Mouse (Mus musculus) liver, embryonic 11.5 days (tissue): ENCODE results near the gene Ifnk. TPM values are rescaled to one million over a fixed set of nuclear protein-coding genes. Genes with fewer than 3 reads are reported as not detected.

Experiments used
- ATAC-seq: fragments of 200-750 bp; cut with Nextera tagmentation; replicated peaks from 2 replicates; pipeline ENCODE4 v1.8.0; 2017; ENCODE audit warnings: moderate number of reproducible peaks, mild to moderate bottlenecking, moderate TSS enrichment, moderate library complexity; ENCODE audit not compliant: low FRiP score
- DNase-seq: peaks from one replicate; pipeline ENCODE4 v3.0.0-alpha.2; 2017; ENCODE audit warnings: low spot score
- H3K27ac ChIP-seq: fragments of 300-500 bp; sonication (generic); 2 replicates; pipeline ENCODE4 v1.5.1; 2014; ENCODE audit warnings: mild to moderate bottlenecking, low read depth, low read length, control low read depth
- H3K27me3 ChIP-seq: fragments of 300-500 bp; sonication (generic); replicated peaks from 2 replicates; pipeline ENCODE4 v1.6.1; 2014; ENCODE audit warnings: low read length, mixed read lengths; ENCODE audit not compliant: control insufficient read depth, insufficient read depth
- H3K36me3 ChIP-seq: fragments of 300-500 bp; sonication (generic); 2 replicates; pipeline ENCODE4 v1.6.1; 2014; ENCODE audit warnings: mild to moderate bottlenecking, low read length, moderate library complexity, mixed read lengths; ENCODE audit not compliant: control insufficient read depth, insufficient read depth
- H3K4me1 ChIP-seq: fragments of 300-500 bp; sonication (generic); replicated peaks from 2 replicates; pipeline ENCODE4 v1.6.1; 2014; ENCODE audit warnings: low read length, mixed read lengths; ENCODE audit not compliant: control insufficient read depth, insufficient read depth
- H3K4me2 ChIP-seq: fragments of 300-500 bp; sonication (generic); 2 replicates; pipeline ENCODE4 v1.6.1; 2014; ENCODE audit warnings: mild to moderate bottlenecking, control low read depth, moderate library complexity
- H3K4me3 ChIP-seq: fragments of 300-500 bp; sonication (generic); 2 replicates; pipeline ENCODE4 v1.5.1; 2014; ENCODE audit warnings: low read depth, low read length, control low read depth
- H3K9ac ChIP-seq: fragments of 300-500 bp; sonication (generic); 2 replicates; pipeline ENCODE4 v1.6.1; 2014; ENCODE audit warnings: low read depth, low read length, control low read depth
- H3K9me3 ChIP-seq: fragments of 300-500 bp; sonication (generic); 2 replicates; pipeline ENCODE4 v1.6.1; 2016; ENCODE audit warnings: low read length, inconsistent platforms, mixed read lengths; ENCODE audit not compliant: control insufficient read depth
- WGBS: fragments of 180-500 bp; shearing (Covaris S2); extraction: QIAGEN DNeasy Blood & Tissue Kit; methylation state at CpG from one replicate; pipeline ENCODE4 v1.1.7; 2014; 5-methylcytosine and 5-hydroxymethylcytosine counted together
- polyA plus RNA-seq: library from polyadenylated mRNA; unstranded; fragments of >200 nt; fragmentation: Nextera tagmentation; extraction: Ambion mirVana; gene quantifications from 2 replicates; pipeline ENCODE4 v1.2.1, GENCODE M21; 2014

Ifnk gene
- polyA plus RNA-seq, 1 experiment from 2014 or later = not detected

DNA sequence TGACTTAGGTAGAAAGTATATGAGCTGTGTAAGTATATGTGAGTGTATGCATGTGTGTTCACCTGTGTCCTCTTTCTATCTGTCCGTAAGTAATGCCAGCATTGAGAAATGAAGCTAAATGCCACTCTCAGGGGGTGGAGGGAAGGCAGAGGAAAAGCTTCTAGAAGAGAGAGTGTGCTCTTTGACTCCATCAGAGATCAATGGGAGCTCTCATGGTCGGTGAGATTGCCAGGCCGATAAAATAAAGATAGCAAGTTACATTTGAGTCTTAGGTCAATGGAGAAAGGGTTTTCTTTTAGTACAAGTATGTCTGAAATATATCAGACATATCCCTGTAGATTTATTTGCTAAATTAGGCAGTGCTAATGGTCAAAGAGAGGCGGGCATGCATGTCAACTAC is 3.5 kb upstream of the Ifnk start:
- Histone ChIP-seq H3K27ac (no peak overlapping the region), H3K36me3 (no peaks in the 10 kb centered on the region), H3K9me3 (no peaks in the 10 kb centered on the region), H3K9ac (no peak overlapping the region), H3K27me3 (no peaks in the 10 kb centered on the region), H3K4me3 (no peak overlapping the region), H3K4me2 (no peak overlapping the region), H3K4me1 (no peaks in the 10 kb centered on the region)
- 80% methylated on average over 4 of the region's 4 CpGs for WGBS
- ATAC-seq (no peak), DNase-seq (no peak)

GRCm38 (mm10) chr4:35150706-35151105 is 1.1 kb upstream of the Ifnk start:
- Histone ChIP-seq H3K4me2 (no peak overlapping the region), H3K4me1 (no peaks in the 10 kb centered on the region), H3K36me3 (no peaks in the 10 kb centered on the region), H3K9me3 (no peaks in the 10 kb centered on the region), H3K27ac (no peak overlapping the region), H3K9ac (no peak overlapping the region), H3K4me3 (no peak overlapping the region), H3K27me3 (no peaks in the 10 kb centered on the region)
- no peak for DNase-seq
- ATAC-seq = no peak
- 79% methylated on average over 3 of the region's 3 CpGs for WGBS

DNA sequence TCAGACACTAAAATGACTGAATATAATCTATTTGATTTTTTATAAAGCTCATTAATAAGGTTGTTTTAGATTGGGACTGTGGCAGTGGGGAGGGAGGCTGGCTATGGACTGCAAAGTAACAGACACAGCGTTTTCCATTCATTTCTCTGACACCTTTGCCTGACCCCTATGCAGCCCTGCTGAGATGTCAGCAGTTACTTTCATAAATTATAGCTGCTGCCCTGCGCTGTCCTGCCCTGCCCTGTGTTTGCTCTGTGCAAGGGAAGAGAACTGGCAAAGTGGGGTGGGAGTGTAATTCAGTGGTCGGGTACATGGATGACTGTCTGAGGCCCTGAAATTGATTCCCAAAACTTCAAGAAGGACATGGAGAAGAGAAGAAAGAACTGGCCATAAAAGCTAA is 2.2 kb downstream of the Ifnk start:
- WGBS = 52% methylated on average over 3 of the region's 3 CpGs
- H3K36me3 ChIP-seq = no peaks in the 10 kb centered on the region
- no peak overlapping the region for H3K4me2 ChIP-seq
- no peaks in the 10 kb centered on the region for H3K27me3 ChIP-seq
- H3K27ac ChIP-seq = no peak overlapping the region
- H3K9ac ChIP-seq = no peak overlapping the region
- H3K4me3 ChIP-seq = no peak overlapping the region
- ATAC-seq (no peak), DNase-seq (no peak)
- 0 out of 2 replicates have a peak, but pooled peaks cover 4% of the 10 kb centered on the region for H3K4me1 ChIP-seq
- no peaks in the 10 kb centered on the region for H3K9me3 ChIP-seq

DNA sequence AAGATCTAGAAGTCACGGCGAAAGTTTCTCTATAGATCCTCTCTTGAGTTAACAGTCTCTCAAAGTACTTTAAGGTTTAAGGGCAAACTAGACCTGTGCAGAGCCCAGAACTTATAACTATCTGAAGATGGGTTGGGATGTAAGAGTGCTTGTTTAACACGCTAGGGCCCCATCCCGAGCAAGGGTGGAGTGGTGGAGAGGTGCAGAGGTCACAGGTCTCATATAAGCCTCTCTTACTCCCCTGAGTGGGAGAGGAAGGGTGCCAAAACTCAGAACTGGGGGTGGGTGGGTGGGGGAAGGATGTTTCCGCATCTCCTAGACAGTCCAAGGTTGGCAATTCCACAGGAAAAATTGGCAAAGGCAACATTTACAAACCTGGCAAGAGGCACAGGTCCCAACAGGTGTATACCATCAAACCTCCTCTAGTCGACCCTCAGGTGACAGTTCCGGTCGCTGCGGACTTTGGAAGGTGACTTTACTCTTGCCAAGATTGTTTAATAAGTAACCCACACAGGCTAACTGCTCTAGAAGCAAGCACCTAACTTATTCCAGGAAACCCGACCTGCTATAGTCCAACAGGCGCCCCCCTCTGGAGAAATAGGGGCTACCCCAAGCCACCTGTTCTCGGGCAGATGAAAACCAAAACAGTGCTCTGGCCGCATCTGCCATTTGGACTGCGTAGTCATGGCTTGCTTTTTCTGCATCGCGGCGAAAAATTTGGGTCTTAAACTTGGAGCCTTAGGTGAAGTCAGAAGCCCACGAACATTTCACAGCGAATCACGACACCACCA is 3.5 kb downstream of the Ifnk start:
- peak overlapping the region; percentile 96 for H3K4me2 ChIP-seq
- 0 out of 2 replicates have a peak, but pooled peaks cover 4% of the 10 kb centered on the region for H3K4me1 ChIP-seq
- 24% methylated on average over 20 of the region's 20 CpGs for WGBS
- ATAC-seq (peak; percentile 46), DNase-seq (peak; percentile 55)
- H3K9ac ChIP-seq = peak overlapping the region; percentile 71; the same call in 1 of the 2 replicates
- peak overlapping the region; percentile 65; the same call in 1 of the 2 replicates for H3K27ac ChIP-seq
- H3K9me3 ChIP-seq = no peaks in the 10 kb centered on the region
- H3K27me3 ChIP-seq = no peaks in the 10 kb centered on the region
- peak overlapping the region; percentile 73 for H3K4me3 ChIP-seq
- no peaks in the 10 kb centered on the region for H3K36me3 ChIP-seq

DNA sequence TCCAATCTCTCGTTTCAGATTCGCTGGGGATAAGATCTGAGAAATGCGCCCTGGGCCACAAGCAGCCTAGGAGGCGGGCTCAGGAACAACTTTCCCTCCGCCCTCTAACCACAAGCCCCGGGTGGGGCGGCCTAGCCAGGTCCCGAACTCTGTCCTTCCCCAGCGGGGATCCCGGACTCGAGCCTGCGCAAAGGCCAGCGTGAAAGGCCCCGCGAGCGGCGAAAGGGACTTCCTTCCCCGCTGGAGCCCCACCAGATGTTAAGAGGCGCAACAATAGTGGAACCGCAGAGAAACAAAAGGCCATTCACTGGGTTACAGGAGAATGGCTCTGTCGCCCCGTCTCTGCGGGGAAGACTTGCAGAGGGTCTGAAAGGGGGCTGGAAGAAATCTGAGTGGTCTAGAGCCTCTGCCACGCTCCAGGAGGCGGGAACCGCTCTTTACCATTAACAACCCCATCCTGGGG is 4.3 kb downstream of the Ifnk start:
- under 1% methylated on average over 26 of the region's 26 CpGs for WGBS
- Histone ChIP-seq H3K4me2 (peak overlapping the region; percentile 96), H3K4me1 (0 out of 2 replicates have a peak, but pooled peaks cover 4% of the 10 kb centered on the region), H3K4me3 (peak overlapping the region; percentile 73), H3K27me3 (no peaks in the 10 kb centered on the region), H3K36me3 (no peaks in the 10 kb centered on the region), H3K9ac (peak overlapping the region; percentile 71), H3K9me3 (no peaks in the 10 kb centered on the region), H3K27ac (peak overlapping the region; percentile 65)
- ATAC-seq = peak; percentile 70
- DNase-seq = peak; percentile 65

GRCm38 (mm10) chr4:35156751-35157611 is 5.1 kb downstream of the Ifnk start, which contains the start of gene Mob3b:
Gene Mob3b, minus strand, starts transcription at chr4:35157484.
- Histone ChIP-seq H3K4me3 (peak within 1 kb of the TSS; percentile 73), H3K9ac (peak within 1 kb of the TSS; percentile 71), H3K27me3 (no peaks in the 10 kb centered on the region), H3K27ac (peak within 1 kb of the TSS; percentile 65), H3K4me1 (0 out of 2 replicates have a peak, but pooled peaks cover 4% of the 10 kb centered on the region), H3K36me3 (no peaks in the 10 kb centered on the region), H3K4me2 (peak within 1 kb of the TSS; percentile 96), H3K9me3 (no peaks in the 10 kb centered on the region)
- peak; percentile 88 for ATAC-seq
- WGBS = under 1% methylated on average over 50 of the region's 50 CpGs
- DNase-seq = peak; percentile 86

GRCm38 (mm10) chr4:35157815-35158214 is 6.0 kb downstream of the Ifnk start:
- Histone ChIP-seq H3K4me3 (no peak overlapping the region), H3K36me3 (no peaks in the 10 kb centered on the region), H3K9ac (no peak overlapping the region), H3K27me3 (no peaks in the 10 kb centered on the region), H3K4me2 (no peak overlapping the region; the same call in 1 of the 2 replicates), H3K4me1 (0 out of 2 replicates have a peak, but pooled peaks cover 4% of the 10 kb centered on the region), H3K9me3 (no peaks in the 10 kb centered on the region), H3K27ac (no peak overlapping the region)
- no peak for DNase-seq
- ATAC-seq = no peak
- 43% methylated on average over 11 of the region's 11 CpGs for WGBS

DNA sequence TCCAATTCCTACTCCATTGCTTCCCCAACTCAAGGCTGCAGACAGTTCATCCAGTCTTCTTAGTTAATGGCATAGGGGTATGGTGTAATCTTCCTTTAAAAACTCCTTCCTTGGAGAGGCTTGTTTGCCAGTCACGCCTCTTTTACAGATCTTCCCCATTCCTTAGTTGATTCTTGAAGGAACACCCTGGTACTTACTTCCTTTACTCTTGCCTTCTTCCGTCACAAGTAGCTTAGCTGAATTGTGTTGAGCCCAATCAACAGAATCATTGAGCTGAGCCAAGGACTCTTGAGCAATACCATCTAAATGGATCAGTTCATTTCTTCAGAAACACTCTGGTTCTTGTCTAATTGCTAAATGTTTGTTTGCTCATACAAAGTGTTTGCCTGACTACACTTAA is 13.4 kb downstream of the Ifnk start:
- Histone ChIP-seq H3K9ac (no peak overlapping the region), H3K27me3 (no peaks in the 10 kb centered on the region), H3K4me1 (no peaks in the 10 kb centered on the region), H3K4me3 (no peak overlapping the region), H3K36me3 (no peaks in the 10 kb centered on the region), H3K4me2 (no peak overlapping the region), H3K27ac (no peak overlapping the region), H3K9me3 (no peaks in the 10 kb centered on the region)
- DNase-seq = no peak
- no peak for ATAC-seq
- WGBS = 87% methylated on average over 2 of the region's 2 CpGs
